Mouse (Mus musculus) MEL (cell line): Measurements from ENCODE around the gene Fam214a.

Experiments
- CTCF ChIP-seq, 3 experiments: IDR thresholded peaks in 2 of 3; conservative IDR thresholded peaks in 1 of 3; 2 replicates each; pipeline ENCODE4 v1.5.1; 2011 to 2012; ENCODE audit warnings: low read length in 3 of 3, low read depth in 2 of 3, mild to moderate bottlenecking in 2 of 3, improper control_type of control experiment in 1 of 3, inconsistent platforms in 1 of 3, mixed read lengths in 1 of 3, moderate library complexity in 1 of 3; ENCODE audit not compliant: control insufficient read depth in 1 of 3, insufficient read depth in 1 of 3, poor library complexity in 1 of 3, severe bottlenecking in 1 of 3
- EP300 ChIP-seq, 2 experiments: IDR thresholded peaks; 2 replicates each; pipeline ENCODE4 v1.6.1; 2011; ENCODE audit warnings: improper control_type of control experiment in 2 of 2, low read length in 2 of 2, low read depth in 1 of 2, mild to moderate bottlenecking in 1 of 2
- KAT2A ChIP-seq: conservative IDR thresholded peaks from 2 replicates; pipeline ENCODE4 v1.6.1; 2012; ENCODE audit warnings: low read depth, low read length, improper control_type of control experiment, inconsistent platforms
- MXI1 ChIP-seq: IDR thresholded peaks from 2 replicates; pipeline ENCODE4 v1.6.1; 2011; ENCODE audit warnings: mild to moderate bottlenecking, low read depth, low read length, improper control_type of control experiment
- POLR2AphosphoS5 ChIP-seq: IDR thresholded peaks from 2 replicates; pipeline ENCODE4 v1.6.1; 2012; ENCODE audit warnings: low read depth, borderline replicate concordance, mild to moderate bottlenecking, inconsistent platforms, low read length, moderate library complexity, mixed read lengths
- RCOR1 ChIP-seq: IDR thresholded peaks from 2 replicates; pipeline ENCODE4 v1.6.1; 2012; ENCODE audit warnings: low read depth, mild to moderate bottlenecking, inconsistent platforms, low read length, improper control_type of control experiment
- TBP ChIP-seq: IDR thresholded peaks from 2 replicates; pipeline ENCODE4 v1.8.0; 2011; ENCODE audit warnings: low read depth, low read length, improper control_type of control experiment

- TF ChIP-seq KAT2A = no peak
- no peak for TF ChIP-seq RCOR1
- no peak for TF ChIP-seq EP300 (IDR thresholded peaks at IDR 0.05; ENCODE audit: low read depth in 1 of 2, low read length in 2 of 2)
- no peak for TF ChIP-seq CTCF (IDR thresholded peaks at IDR 0.05 in 2 of 3, conservative IDR thresholded peaks at IDR 0.05 in 1 of 3; ENCODE audit: control insufficient read depth in 1 of 3, insufficient read depth in 1 of 3, low read depth in 2 of 3, low read length in 3 of 3, poor library complexity in 1 of 3, severe bottlenecking in 1 of 3)
- TF ChIP-seq POLR2AphosphoS5 = no peak
- no peak for TF ChIP-seq MXI1
- TF ChIP-seq TBP = no peak
Measured at GRCm38 (mm10) chr9:75055046-75055445, 102.4 kb downstream of the Fam214a start.
